Mouse (Mus musculus) forebrain, embryonic 16.5 days (tissue): ENCODE results near the gene Arl5a. TPM values are rescaled to one million over a fixed set of nuclear protein-coding genes. Genes with fewer than 3 reads are reported as not detected.

ENCODE experiments used
- ATAC-seq: fragments of 200-750 bp; cut with Nextera tagmentation; 2 replicates; pipeline ENCODE4 v1.8.0; 2017; ENCODE audit warnings: mild to moderate bottlenecking, moderate library complexity
- H3K27ac ChIP-seq: fragments of 300-500 bp; sonication (generic); 2 replicates; pipeline ENCODE4 v1.5.1; 2014; ENCODE audit warnings: low read length, control low read depth
- H3K27me3 ChIP-seq: fragments of 300-500 bp; sonication (generic); replicated peaks from 2 replicates; pipeline ENCODE4 v1.6.1; 2014; ENCODE audit warnings: low read length; ENCODE audit not compliant: control insufficient read depth, insufficient read depth
- H3K36me3 ChIP-seq: fragments of 300-500 bp; sonication (generic); 2 replicates; pipeline ENCODE4 v1.6.1; 2014; ENCODE audit not compliant: control insufficient read depth, insufficient read depth
- H3K4me1 ChIP-seq: fragments of 300-500 bp; sonication (generic); replicated peaks from 2 replicates; pipeline ENCODE4 v1.6.1; 2014; ENCODE audit warnings: low read length; ENCODE audit not compliant: control insufficient read depth, insufficient read depth
- H3K4me2 ChIP-seq: fragments of 300-500 bp; sonication (generic); 2 replicates; pipeline ENCODE4 v1.6.1; 2014; ENCODE audit warnings: mild to moderate bottlenecking, low read length, control low read depth
- H3K4me3 ChIP-seq: fragments of 300-500 bp; sonication (generic); replicated peaks from 2 replicates; pipeline ENCODE4 v1.5.1; 2014; ENCODE audit warnings: mild to moderate bottlenecking, low read length, control low read depth
- H3K9ac ChIP-seq: fragments of 300-500 bp; sonication (generic); replicated peaks from 2 replicates; pipeline ENCODE4 v1.6.1; 2014; ENCODE audit warnings: low read depth, low read length, control low read depth
- H3K9me3 ChIP-seq: fragments of 300-500 bp; sonication (generic); 2 replicates; pipeline ENCODE4 v1.6.1; 2016; ENCODE audit warnings: low read length; ENCODE audit not compliant: control insufficient read depth
- WGBS: fragments of 180-500 bp; shearing (Covaris S2); extraction: QIAGEN DNeasy Blood & Tissue Kit; methylation state at CpG from one replicate; pipeline ENCODE4 v1.1.7; 2014; 5-methylcytosine and 5-hydroxymethylcytosine counted together
- polyA plus RNA-seq: library from polyadenylated mRNA; unstranded; fragments of >200 nt; fragmentation: Nextera tagmentation; extraction: Ambion mirVana; gene quantifications from 2 replicates; pipeline ENCODE4 v1.2.1, GENCODE M21; 2015

Gene Arl5a
- polyA plus RNA-seq, 1 experiment from 2014 or later: 50.6 TPM

- no peaks in the 10 kb centered on the region for H3K27me3 ChIP-seq
- 99% methylated on average over 5 of the region's 5 CpGs for WGBS
- ATAC-seq: no peak
- H3K36me3 ChIP-seq: peaks cover 37% of the 10 kb centered on the region
- no peak overlapping the region for H3K9ac ChIP-seq
- H3K4me1 ChIP-seq: no peaks in the 10 kb centered on the region
- H3K4me2 ChIP-seq: no peak overlapping the region
- H3K27ac ChIP-seq: no peak overlapping the region
- peaks cover 10% of the 10 kb centered on the region for H3K9me3 ChIP-seq
- H3K4me3 ChIP-seq: no peak overlapping the region
These were observed 19.5 kb downstream of the Arl5a start for GRCm38 (mm10) chr2:52405238-52405637.

- WGBS: 91% methylated on average over 5 of the region's 5 CpGs
- Histone ChIP-seq H3K36me3 (peaks cover 2% of the 10 kb centered on the region; the same call in 1 of the 2 replicates), H3K9ac (no peak overlapping the region), H3K4me3 (no peak overlapping the region), H3K27ac (no peak overlapping the region), H3K9me3 (no peaks in the 10 kb centered on the region), H3K4me1 (no peaks in the 10 kb centered on the region), H3K4me2 (no peak overlapping the region), H3K27me3 (no peaks in the 10 kb centered on the region)
- ATAC-seq: no peak
These were observed 30.2 kb downstream of the Arl5a start for GRCm38 (mm10) chr2:52394529-52394928.

GRCm38 (mm10) chr2:52390415-52390975 is 34.2 kb downstream of the Arl5a start:
- Histone ChIP-seq H3K36me3 (no peaks in the 10 kb centered on the region), H3K4me2 (no peak overlapping the region), H3K27ac (no peak overlapping the region), H3K4me1 (no peaks in the 10 kb centered on the region), H3K9ac (no peak overlapping the region), H3K27me3 (no peaks in the 10 kb centered on the region), H3K4me3 (no peak overlapping the region), H3K9me3 (no peaks in the 10 kb centered on the region)
- no peak for ATAC-seq
- WGBS: 79% methylated on average over 2 of the region's 2 CpGs

GRCm38 (mm10) chr2:52389975-52390374 is 34.7 kb downstream of the Arl5a start:
- ATAC-seq: no peak
- H3K9me3 ChIP-seq: no peaks in the 10 kb centered on the region
- no peak overlapping the region for H3K4me2 ChIP-seq
- H3K27ac ChIP-seq: no peak overlapping the region
- H3K4me3 ChIP-seq: no peak overlapping the region
- H3K9ac ChIP-seq: no peak overlapping the region
- H3K27me3 ChIP-seq: no peaks in the 10 kb centered on the region
- no peaks in the 10 kb centered on the region for H3K4me1 ChIP-seq
- WGBS: 63% methylated on average over 3 of the region's 3 CpGs
- no peaks in the 10 kb centered on the region for H3K36me3 ChIP-seq

- Histone ChIP-seq H3K4me3 (no peak overlapping the region), H3K9me3 (no peaks in the 10 kb centered on the region), H3K4me1 (no peaks in the 10 kb centered on the region), H3K27me3 (no peaks in the 10 kb centered on the region), H3K36me3 (no peaks in the 10 kb centered on the region), H3K4me2 (no peak overlapping the region), H3K9ac (no peak overlapping the region), H3K27ac (no peak overlapping the region)
- 88% methylated on average over 6 of the region's 6 CpGs for WGBS
- no peak for ATAC-seq
These were observed 38.2 kb downstream of the Arl5a start for GRCm38 (mm10) chr2:52386451-52386850.

- no peaks in the 10 kb centered on the region for H3K9me3 ChIP-seq
- no peak for ATAC-seq
- no peak overlapping the region for H3K27ac ChIP-seq
- no peaks in the 10 kb centered on the region for H3K36me3 ChIP-seq
- H3K27me3 ChIP-seq: no peaks in the 10 kb centered on the region
- no peak overlapping the region for H3K4me3 ChIP-seq
- H3K9ac ChIP-seq: no peak overlapping the region
- no peak overlapping the region for H3K4me2 ChIP-seq
- no peaks in the 10 kb centered on the region for H3K4me1 ChIP-seq
- WGBS: 68% methylated on average over 7 of the region's 7 CpGs
These were observed 38.7 kb downstream of the Arl5a start for GRCm38 (mm10) chr2:52386037-52386436.

- H3K9me3 ChIP-seq: no peaks in the 10 kb centered on the region; the same call in 1 of the 2 replicates
- peak; percentile 62; the same call in 1 of the 2 replicates for ATAC-seq
- WGBS: 77% methylated on average over 10 of the region's 10 CpGs
- H3K4me2 ChIP-seq: no peak overlapping the region
- H3K4me3 ChIP-seq: no peak overlapping the region
- H3K27ac ChIP-seq: no peak overlapping the region
- H3K27me3 ChIP-seq: no peaks in the 10 kb centered on the region
- H3K36me3 ChIP-seq: no peaks in the 10 kb centered on the region
- no peak overlapping the region for H3K9ac ChIP-seq
- no peaks in the 10 kb centered on the region for H3K4me1 ChIP-seq
These were observed 45.8 kb downstream of the Arl5a start for GRCm38 (mm10) chr2:52378848-52379261.

GRCm38 (mm10) chr2:52378448-52378804 is 46.3 kb downstream of the Arl5a start, which contains the start of gene Neb:
Gene Neb, minus strand, starts transcription at chr2:52378474.
- 58% methylated on average over 7 of the region's 7 CpGs for WGBS
- peak; percentile 79 for ATAC-seq
- Histone ChIP-seq H3K9ac (no peak within 1 kb of the TSS), H3K4me3 (no peak within 1 kb of the TSS), H3K36me3 (no peaks in the 10 kb centered on the region), H3K27me3 (no peaks in the 10 kb centered on the region), H3K4me2 (peak within 1 kb of the TSS; percentile 4; the same call in 1 of the 2 replicates), H3K4me1 (no peaks in the 10 kb centered on the region), H3K9me3 (no peaks in the 10 kb centered on the region; the same call in 1 of the 2 replicates), H3K27ac (no peak within 1 kb of the TSS)

- H3K27ac ChIP-seq: no peak overlapping the region
- no peaks in the 10 kb centered on the region for H3K36me3 ChIP-seq
- no peak overlapping the region for H3K4me3 ChIP-seq
- H3K9me3 ChIP-seq: no peaks in the 10 kb centered on the region; the same call in 1 of the 2 replicates
- no peaks in the 10 kb centered on the region for H3K27me3 ChIP-seq
- WGBS: 60% methylated on average over 13 of the region's 13 CpGs
- H3K9ac ChIP-seq: no peak overlapping the region
- no peaks in the 10 kb centered on the region for H3K4me1 ChIP-seq
- ATAC-seq: peak; percentile 15; the same call in 1 of the 2 replicates
- peak overlapping the region; percentile 4; the same call in 1 of the 2 replicates for H3K4me2 ChIP-seq
These were observed 46.8 kb downstream of the Arl5a start for GRCm38 (mm10) chr2:52377706-52378447.
